Mouse (Mus musculus): ENCODE measurements around the gene Gm28035. TPM values are rescaled to one million over a fixed set of nuclear protein-coding genes. Genes with fewer than 3 reads are reported as not detected.

The Gm28035 gene
- polyA plus RNA-seq, 1 experiment from 2014 or later, result 0.25 TPM

GRCm38 (mm10) chr2:30285416-30286181 lies 45.2 kb downstream of the Gm28035 start:
- Histone ChIP-seq H3K4me2 (peak overlapping the region; percentile 88), H3K36me3 (no peaks in the 10 kb centered on the region), H3K4me1 (peaks cover 22% of the 10 kb centered on the region), H3K9ac (peak overlapping the region; percentile 95), H3K9me3 (no peaks in the 10 kb centered on the region), H3K27me3 (no peaks in the 10 kb centered on the region), H3K27ac (no peak overlapping the region), H3K4me3 (peak overlapping the region; percentile 83)
- WGBS, result 8% methylated on average over 38 of the region's 38 CpGs
- ATAC-seq (ENCODE audit: borderline replicate concordance, extremely low read depth, low FRiP score, low TSS enrichment), result peak; percentile 71

DNA sequence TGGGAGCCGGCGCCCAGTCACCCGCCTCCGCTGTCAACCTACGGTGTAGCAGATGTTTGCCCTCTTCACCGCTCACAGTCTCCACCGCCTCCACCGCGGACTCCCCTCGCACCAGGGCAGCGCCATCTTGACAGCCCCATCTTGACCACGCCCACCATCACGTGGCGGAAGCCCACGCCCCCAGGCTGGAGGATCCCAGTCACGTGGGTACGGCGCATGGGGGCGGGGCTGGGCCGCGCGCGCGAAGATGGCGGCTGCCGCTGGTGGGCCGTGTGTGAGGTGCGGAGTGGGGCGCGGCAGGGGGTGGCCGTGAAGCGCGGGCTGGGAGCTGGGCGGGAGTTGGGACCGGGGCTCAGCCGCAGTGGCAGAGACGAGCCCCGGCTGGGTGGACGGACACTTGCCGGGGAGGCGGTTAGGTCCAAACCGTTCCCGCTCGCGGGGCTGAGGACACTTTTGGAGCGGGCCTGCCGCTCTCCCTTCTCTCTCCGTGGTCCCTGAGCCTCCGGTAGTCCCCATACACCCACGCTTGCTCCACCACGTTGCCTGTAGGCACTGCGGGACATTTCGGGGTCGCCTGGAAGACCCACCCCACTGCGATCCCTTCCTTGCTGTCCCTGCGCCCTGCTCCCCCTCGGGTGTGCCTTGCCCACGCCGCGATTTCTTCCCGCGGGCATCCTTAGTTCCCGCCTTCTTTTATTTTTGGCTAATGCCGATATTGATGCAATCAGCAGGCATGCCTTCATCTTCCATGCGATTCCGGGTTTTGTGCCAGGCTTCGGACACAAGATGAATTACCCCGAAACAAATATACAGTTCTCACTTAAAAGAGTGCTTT lies 46.0 kb downstream of the Gm28035 start, which contains the start of the genes Dolk and Nup188:
Gene Dolk (minus strand): TSS at position 143 of the 835 bp plus-strand sequence.
Gene Nup188 (plus strand): TSS at position 206 of the 835 bp plus-strand sequence.
- Histone ChIP-seq H3K4me2 (peak within 1 kb of the TSS; percentile 88), H3K4me3 (peak within 1 kb of the TSS; percentile 83), H3K27ac (peak within 1 kb of the TSS; percentile 58), H3K9ac (peak within 1 kb of the TSS; percentile 95), H3K4me1 (peaks cover 22% of the 10 kb centered on the region), H3K36me3 (no peaks in the 10 kb centered on the region), H3K9me3 (no peaks in the 10 kb centered on the region), H3K27me3 (no peaks in the 10 kb centered on the region)
- ATAC-seq (ENCODE audit: borderline replicate concordance, extremely low read depth, low FRiP score, low TSS enrichment), result peak; percentile 97
- WGBS, result under 1% methylated on average over 66 of the region's 68 CpGs

GRCm38 (mm10) chr2:30287027-30287373 lies 46.6 kb downstream of the Gm28035 start:
- Histone ChIP-seq H3K9ac (peak overlapping the region; percentile 95), H3K27me3 (no peaks in the 10 kb centered on the region), H3K36me3 (no peaks in the 10 kb centered on the region), H3K4me1 (peaks cover 22% of the 10 kb centered on the region), H3K4me3 (peak overlapping the region; percentile 83), H3K4me2 (peak overlapping the region; percentile 88), H3K27ac (peak overlapping the region; percentile 58), H3K9me3 (no peaks in the 10 kb centered on the region)
- under 1% methylated on average over 10 of the region's 10 CpGs for WGBS
- no peak for ATAC-seq (ENCODE audit: borderline replicate concordance, extremely low read depth, low FRiP score, low TSS enrichment)

DNA sequence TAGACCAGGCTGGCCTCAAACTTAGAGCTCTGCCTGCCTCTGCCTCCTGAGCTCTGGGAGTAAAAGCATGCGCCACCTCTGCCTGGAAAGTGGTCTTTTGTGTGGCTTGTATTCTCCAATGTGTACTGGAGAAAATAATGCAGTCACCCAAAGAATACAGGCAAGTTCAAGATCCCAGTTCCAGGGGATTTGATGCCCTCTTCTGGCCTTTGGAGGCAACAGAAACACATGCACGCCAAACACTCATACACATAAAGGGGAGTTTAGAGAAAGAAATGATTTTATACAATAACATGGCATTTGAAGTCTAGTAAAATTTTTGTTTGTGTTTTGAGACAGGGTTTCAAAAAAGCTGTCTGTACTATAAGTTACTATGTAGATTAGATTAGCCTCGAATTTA lies 59.2 kb downstream of the Gm28035 start:
- no peak overlapping the region for H3K9ac ChIP-seq
- H3K9me3 ChIP-seq, result no peaks in the 10 kb centered on the region
- H3K4me2 ChIP-seq, result no peak overlapping the region
- no peaks in the 10 kb centered on the region for H3K4me1 ChIP-seq
- ATAC-seq (ENCODE audit: borderline replicate concordance, extremely low read depth, low FRiP score, low TSS enrichment), result no peak
- WGBS, result 74% methylated on average over 3 of the region's 3 CpGs
- peaks cover 67% of the 10 kb centered on the region for H3K36me3 ChIP-seq
- H3K27me3 ChIP-seq, result no peaks in the 10 kb centered on the region
- H3K4me3 ChIP-seq, result no peak overlapping the region
- H3K27ac ChIP-seq, result no peak overlapping the region

DNA sequence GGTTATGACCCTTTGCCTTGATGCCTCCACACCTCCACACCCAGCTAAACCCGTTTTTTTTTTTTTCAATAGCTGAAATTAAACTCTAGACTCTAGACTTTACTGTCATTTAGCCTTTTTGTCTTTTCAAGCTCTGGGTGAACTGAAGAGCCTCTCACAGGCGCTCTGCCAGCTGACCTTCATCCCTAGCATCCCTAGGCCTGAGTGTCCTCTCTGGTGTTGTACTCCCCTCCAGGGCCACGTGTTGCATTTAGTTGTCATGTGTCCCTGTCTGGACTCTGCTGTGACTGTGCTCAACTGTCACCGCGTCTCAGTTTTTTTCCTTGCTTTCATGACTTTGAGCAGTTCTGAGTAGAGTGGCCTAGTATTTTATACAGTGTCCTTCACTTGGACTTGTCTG lies 59.6 kb downstream of the Gm28035 start:
- no peak overlapping the region for H3K4me2 ChIP-seq
- ATAC-seq (ENCODE audit: borderline replicate concordance, extremely low read depth, low FRiP score, low TSS enrichment), result no peak
- no peaks in the 10 kb centered on the region for H3K27me3 ChIP-seq
- 85% methylated on average over 5 of the region's 5 CpGs for WGBS
- H3K9ac ChIP-seq, result no peak overlapping the region
- H3K27ac ChIP-seq, result no peak overlapping the region
- H3K4me3 ChIP-seq, result no peak overlapping the region
- H3K4me1 ChIP-seq, result no peaks in the 10 kb centered on the region
- H3K36me3 ChIP-seq, result peaks cover 72% of the 10 kb centered on the region
- H3K9me3 ChIP-seq, result no peaks in the 10 kb centered on the region

- Histone ChIP-seq H3K36me3 (peaks cover 95% of the 10 kb centered on the region), H3K4me3 (no peak overlapping the region), H3K9me3 (no peaks in the 10 kb centered on the region), H3K4me1 (no peaks in the 10 kb centered on the region), H3K9ac (no peak overlapping the region), H3K27me3 (no peaks in the 10 kb centered on the region), H3K4me2 (no peak overlapping the region), H3K27ac (no peak overlapping the region)
- ATAC-seq (ENCODE audit: borderline replicate concordance, extremely low read depth, low FRiP score, low TSS enrichment), result no peak
- 86% methylated on average over 7 of the region's 7 CpGs for WGBS
Observed at GRCm38 (mm10) chr2:30306087-30306486, 65.7 kb downstream of the Gm28035 start.

DNA sequence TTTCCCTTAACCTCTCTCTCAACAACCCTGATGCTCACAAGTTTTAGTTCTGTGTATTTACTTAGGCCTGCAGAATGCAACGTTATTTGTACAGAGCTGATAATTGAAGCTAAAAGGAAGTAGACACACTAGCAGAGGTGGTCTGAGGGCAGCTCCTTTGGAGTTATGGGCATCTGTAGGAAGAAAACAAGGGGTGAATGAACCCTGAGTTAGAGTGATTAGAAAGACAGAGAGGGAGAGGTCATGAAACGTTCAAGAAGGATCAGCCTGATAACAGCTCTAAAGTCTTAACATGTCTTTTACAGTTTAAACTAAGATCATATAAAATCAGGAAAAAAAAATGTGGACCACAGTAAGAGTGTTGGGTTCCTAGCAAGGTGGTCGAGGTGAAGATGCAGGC lies 69.0 kb downstream of the Gm28035 start:
- Histone ChIP-seq H3K27me3 (no peaks in the 10 kb centered on the region), H3K9ac (no peak overlapping the region), H3K4me1 (no peaks in the 10 kb centered on the region), H3K36me3 (peaks cover 90% of the 10 kb centered on the region), H3K4me3 (no peak overlapping the region), H3K9me3 (no peaks in the 10 kb centered on the region), H3K27ac (no peak overlapping the region), H3K4me2 (no peak overlapping the region)
- no peak for ATAC-seq (ENCODE audit: borderline replicate concordance, extremely low read depth, low FRiP score, low TSS enrichment)
- 79% methylated on average over 3 of the region's 3 CpGs for WGBS

GRCm38 (mm10) chr2:30311481-30311880 lies 71.1 kb downstream of the Gm28035 start:
- WGBS, result 94% methylated on average over 2 of the region's 2 CpGs

GRCm38 (mm10) chr2:30316136-30316535 lies 75.8 kb downstream of the Gm28035 start:
- ATAC-seq (ENCODE audit: borderline replicate concordance, extremely low read depth, low FRiP score, low TSS enrichment), result no peak
- Histone ChIP-seq H3K4me1 (no peaks in the 10 kb centered on the region), H3K4me2 (no peak overlapping the region), H3K36me3 (peaks cover 75% of the 10 kb centered on the region), H3K9me3 (no peaks in the 10 kb centered on the region), H3K27ac (no peak overlapping the region), H3K9ac (no peak overlapping the region), H3K27me3 (no peaks in the 10 kb centered on the region), H3K4me3 (no peak overlapping the region)
- 91% methylated on average over 4 of the region's 4 CpGs for WGBS

More at GRCm38 (mm10) chr2:30311481-30311880, 71.1 kb downstream of the Gm28035 start:
- H3K9ac ChIP-seq, result no peak overlapping the region
- H3K9me3 ChIP-seq, result no peaks in the 10 kb centered on the region
- no peak for ATAC-seq (ENCODE audit: borderline replicate concordance, extremely low read depth, low FRiP score, low TSS enrichment)
- H3K27me3 ChIP-seq, result no peaks in the 10 kb centered on the region
- H3K27ac ChIP-seq, result no peak overlapping the region
- peaks cover 90% of the 10 kb centered on the region for H3K36me3 ChIP-seq
- H3K4me3 ChIP-seq, result no peak overlapping the region
- no peaks in the 10 kb centered on the region for H3K4me1 ChIP-seq
- no peak overlapping the region for H3K4me2 ChIP-seq

DNA sequence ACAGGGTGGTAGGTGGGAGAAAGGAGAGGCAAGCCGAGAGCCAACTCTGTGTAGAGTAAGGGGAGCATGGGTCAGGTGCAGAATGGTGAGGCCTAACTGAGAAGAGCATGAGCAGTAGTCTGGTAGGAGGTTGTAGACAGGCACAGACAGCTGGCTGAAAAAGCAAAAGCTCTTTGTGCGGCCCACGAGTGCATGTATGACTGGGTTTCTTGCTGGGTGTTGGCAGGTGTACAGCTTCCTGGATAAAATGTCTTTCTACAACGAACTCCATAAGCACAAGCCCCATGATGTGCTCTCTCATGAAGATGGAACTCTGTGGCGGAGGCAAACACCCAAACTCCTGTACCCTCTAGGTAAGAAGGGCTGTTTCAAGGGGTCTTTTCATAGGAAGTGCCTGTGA lies 76.6 kb downstream of the Gm28035 start:
- H3K4me3 ChIP-seq, result no peak overlapping the region
- H3K36me3 ChIP-seq, result peaks cover 78% of the 10 kb centered on the region
- 91% methylated on average over 5 of the region's 5 CpGs for WGBS
- ATAC-seq (ENCODE audit: borderline replicate concordance, extremely low read depth, low FRiP score, low TSS enrichment), result no peak
- H3K4me2 ChIP-seq, result no peak overlapping the region
- H3K9ac ChIP-seq, result no peak overlapping the region
- H3K9me3 ChIP-seq, result no peaks in the 10 kb centered on the region
- H3K27me3 ChIP-seq, result no peaks in the 10 kb centered on the region
- H3K27ac ChIP-seq, result no peak overlapping the region
- no peaks in the 10 kb centered on the region for H3K4me1 ChIP-seq

DNA sequence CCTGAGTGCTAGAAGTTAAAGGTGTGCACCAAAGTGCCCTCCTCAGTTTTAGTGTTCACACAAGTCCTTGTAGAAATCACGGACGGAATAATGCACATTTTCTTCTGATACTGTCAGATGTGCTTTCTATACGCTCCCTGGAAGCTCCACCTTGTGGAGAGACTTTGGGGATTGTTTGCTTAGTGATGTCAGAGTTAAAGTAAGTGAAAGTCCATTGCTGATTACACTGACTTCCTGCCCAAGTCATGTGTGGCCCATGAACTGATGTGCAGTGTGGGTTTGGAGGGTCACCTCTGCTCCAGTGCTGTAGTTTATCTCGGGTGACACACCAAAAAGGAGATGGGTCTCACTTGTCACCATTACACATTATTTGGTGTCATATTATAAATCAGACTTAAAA lies 78.9 kb downstream of the Gm28035 start:
- H3K27me3 ChIP-seq, result no peaks in the 10 kb centered on the region
- H3K4me3 ChIP-seq, result no peak overlapping the region
- WGBS, result 64% methylated on average over 4 of the region's 4 CpGs
- no peaks in the 10 kb centered on the region for H3K4me1 ChIP-seq
- no peaks in the 10 kb centered on the region for H3K9me3 ChIP-seq
- no peak overlapping the region for H3K4me2 ChIP-seq
- no peak for ATAC-seq (ENCODE audit: borderline replicate concordance, extremely low read depth, low FRiP score, low TSS enrichment)
- H3K27ac ChIP-seq, result no peak overlapping the region
- peaks cover 81% of the 10 kb centered on the region for H3K36me3 ChIP-seq
- no peak overlapping the region for H3K9ac ChIP-seq

GRCm38 (mm10) chr2:30323111-30323510 lies 82.7 kb downstream of the Gm28035 start:
- no peak overlapping the region for H3K27ac ChIP-seq
- WGBS, result 94% methylated on average over 7 of the region's 7 CpGs
- H3K9me3 ChIP-seq, result no peaks in the 10 kb centered on the region
- no peak overlapping the region for H3K4me2 ChIP-seq
- H3K27me3 ChIP-seq, result no peaks in the 10 kb centered on the region
- no peak for ATAC-seq (ENCODE audit: borderline replicate concordance, extremely low read depth, low FRiP score, low TSS enrichment)
- peaks cover 80% of the 10 kb centered on the region for H3K36me3 ChIP-seq
- no peak overlapping the region for H3K9ac ChIP-seq
- no peaks in the 10 kb centered on the region for H3K4me1 ChIP-seq
- H3K4me3 ChIP-seq, result no peak overlapping the region
